In the genomic region with DNA sequence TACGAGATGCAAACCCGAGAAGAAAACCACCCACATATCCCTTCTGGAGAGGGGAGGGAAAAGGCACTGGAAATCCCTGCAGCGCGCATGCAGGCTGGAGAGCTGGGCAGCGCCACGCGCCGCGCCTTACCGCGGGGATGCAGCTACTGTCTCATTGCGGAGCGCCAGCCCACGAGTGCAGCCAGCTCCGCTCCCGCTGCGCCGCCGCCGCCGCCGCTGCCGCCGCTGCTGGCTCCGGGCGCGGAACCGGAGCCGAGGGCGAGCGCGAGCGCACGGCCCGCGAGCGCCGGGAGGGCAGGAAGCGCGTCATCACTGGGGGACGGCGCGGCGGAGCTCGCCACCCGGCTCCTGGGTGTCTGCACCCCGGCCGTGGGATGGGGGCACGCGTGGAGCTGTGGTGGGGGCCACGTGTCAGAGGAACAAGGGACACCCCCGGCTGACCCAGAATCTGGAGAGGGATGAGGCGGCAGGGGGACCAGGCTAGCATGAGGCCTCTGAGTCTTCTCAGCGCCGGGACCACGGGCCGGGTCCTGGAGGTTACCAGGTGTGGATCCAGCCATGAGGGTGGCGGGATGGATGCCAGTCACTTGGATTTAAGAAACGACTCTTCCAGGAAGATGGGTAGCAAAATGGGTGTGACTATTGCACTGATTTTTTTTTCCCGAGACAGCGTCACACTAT, we compare ENCODE assay signal across 8 mouse cellular contexts.
A peak's percentile ranks its signal among the peaks of the same experiment; 100 is the strongest.
DNase-seq lines count a peak whose midpoint lies in the region; ATAC-seq and TF ChIP-seq lines count a peak whose summit lies in the region.

No protein-coding gene starts in this region.

- no peaks in the 10 kb centered on the region for H3K9me3 ChIP-seq in midbrain, embryonic 10.5 days (replicated peaks)

- peak overlapping the region; percentile 90 for H3K27ac ChIP-seq in midbrain, embryonic 10.5 days (replicated peaks)
- no peak overlapping the region for H3K27ac ChIP-seq in small intestine, adult 2 months (ENCODE audit: insufficient read depth, low read depth, low read length)

- ATAC-seq in common myeloid progenitor, adult 5-6 weeks (replicated peaks; ENCODE audit: low read depth, poor library complexity, severe bottlenecking): peak; percentile 22; the same call in 1 of the 2 replicates

- H3K4me3 ChIP-seq in midbrain, embryonic 10.5 days: peak overlapping the region; percentile 72
- peak overlapping the region; percentile 74 for H3K4me3 ChIP-seq in small intestine, adult 2 months (ENCODE audit: low read depth, low read length)

- H3K27me3 ChIP-seq in midbrain, embryonic 10.5 days (ENCODE audit: low read depth, poor library complexity, severe bottlenecking): peaks cover 36% of the 10 kb centered on the region
- H3K27me3 ChIP-seq in small intestine, adult 2 months (ENCODE audit: control insufficient read depth, insufficient read depth, low read length): peaks cover 5% of the 10 kb centered on the region; the same call in 1 of the 2 replicates

- intact Hi-C loops in left cerebral cortex, postnatal 10 days (cut with DNase I): loop anchor here (5.0 to 10.0 kb wide), 3 partner anchors 219 to 587 kb away; a partner anchor contains a TSS

- no peaks in the 10 kb centered on the region for H3K36me3 ChIP-seq in midbrain, embryonic 10.5 days
- no peaks in the 10 kb centered on the region for H3K36me3 ChIP-seq in small intestine, adult 2 months (ENCODE audit: control insufficient read depth, insufficient read depth, low read length)

- peaks cover 32% of the 10 kb centered on the region for H3K4me1 ChIP-seq in midbrain, embryonic 10.5 days
- no peaks in the 10 kb centered on the region for H3K4me1 ChIP-seq in small intestine, adult 2 months (ENCODE audit: control insufficient read depth, insufficient read depth, insufficient read length, low read length)

- WGBS in midbrain, embryonic 10.5 days: under 1% methylated on average over 61 of the region's 61 CpGs
- WGBS in small intestine, adult 2 months: 1% methylated on average over 61 of the region's 61 CpGs

- no peak for TF ChIP-seq POLR2A in small intestine, adult 2 months (IDR thresholded peaks at IDR 0.05; ENCODE audit: low read depth, low read length)

- TF ChIP-seq CTCF in small intestine, adult 2 months (IDR thresholded peaks at IDR 0.05; ENCODE audit: extremely low read depth, insufficient read length, insufficient replicate concordance, low read depth, low read length): no peak

- peak; percentile 84 for DNase-seq in adrenal gland, postnatal 14 days
- peak; percentile 77 for DNase-seq in gastrocnemius, postnatal 10 days
- peak; percentile 57 for DNase-seq in induced T-regulatory cell, adult 2 months (ENCODE audit: low read depth)
- DNase-seq in left cerebral cortex, postnatal 10 days (ENCODE audit: extremely low spot score in 1 of 2, low spot score in 2 of 2): peak; percentile 44 to 85
- peak; percentile 76 for DNase-seq in midbrain, embryonic 10.5 days (ENCODE audit: low spot score)
- DNase-seq in c-Kit-positive CD71-positive TER-119-positive erythroid progenitor cells, embryonic 14.5 days (ENCODE audit: low spot score): no peak
